Mouse (Mus musculus): Measurements from ENCODE around the gene Txnrd2.

GRCm38 (mm10) chr16:18448104-18448503 lies 21.9 kb downstream of the Txnrd2 start:
- TF ChIP-seq GATA1 (IDR thresholded peaks at IDR 0.05; ENCODE audit: low read length) (no peak), TAL1 (IDR thresholded peaks at IDR 0.05; ENCODE audit: low read length) (no peak)
